Mouse (Mus musculus) cerebellum, adult (tissue): ENCODE measurements around the gene Dazap1.

Experiments used
- ATAC-seq: cut with Nextera tagmentation; 2 replicates; pipeline ENCODE4 v1.9.2; 2017; ENCODE audit warnings: mild to moderate bottlenecking, moderate library complexity, mixed read lengths; ENCODE audit not compliant: insufficient number of reproducible peaks, low FRiP score, low TSS enrichment

Dazap1 gene

DNA sequence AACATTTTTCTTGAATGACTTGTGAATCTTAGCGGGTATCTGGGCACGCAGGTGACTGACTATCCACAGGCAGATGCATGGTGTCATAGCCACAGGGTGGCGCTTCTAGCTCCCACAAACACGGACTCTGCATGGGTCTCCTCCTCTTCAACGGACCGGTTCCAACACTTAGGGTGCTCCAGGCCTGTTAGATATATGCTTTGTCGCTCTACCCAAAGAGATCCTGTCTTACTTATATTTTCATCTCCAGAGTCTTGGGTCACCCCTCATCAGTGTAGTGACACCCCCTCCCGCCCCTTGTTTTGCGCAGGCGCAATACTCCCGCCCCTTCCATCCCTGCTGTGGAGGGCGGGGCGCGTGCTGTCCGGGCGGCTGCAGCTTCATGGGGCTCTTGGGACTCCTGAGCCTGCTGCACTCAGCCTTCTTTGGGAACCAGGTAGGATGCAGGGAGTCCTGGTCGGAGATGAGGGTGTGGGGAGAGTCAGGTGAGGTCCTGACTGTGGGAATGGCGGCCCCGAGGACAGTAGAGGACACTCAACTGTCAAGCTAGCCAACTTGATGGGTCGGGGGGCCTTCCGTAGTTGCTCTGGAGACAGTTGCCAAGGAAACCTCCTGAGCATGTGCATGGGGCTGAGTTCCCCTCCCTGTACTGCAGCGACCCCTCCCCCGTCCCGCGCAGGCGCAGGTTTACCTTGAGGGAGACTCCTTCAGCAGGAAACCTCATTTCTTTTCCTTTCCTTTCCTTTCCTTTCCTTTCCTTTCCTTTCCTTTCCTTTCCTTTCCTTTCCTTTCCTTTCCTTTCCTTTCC lies 34.5 kb downstream of the Dazap1 start, which contains the start of gene Apc2:
Gene Apc2, plus strand, starts transcription at position 360 of the 808 bp plus-strand sequence.
- peak; percentile 14; the same call in 1 of the 2 replicates for ATAC-seq

DNA sequence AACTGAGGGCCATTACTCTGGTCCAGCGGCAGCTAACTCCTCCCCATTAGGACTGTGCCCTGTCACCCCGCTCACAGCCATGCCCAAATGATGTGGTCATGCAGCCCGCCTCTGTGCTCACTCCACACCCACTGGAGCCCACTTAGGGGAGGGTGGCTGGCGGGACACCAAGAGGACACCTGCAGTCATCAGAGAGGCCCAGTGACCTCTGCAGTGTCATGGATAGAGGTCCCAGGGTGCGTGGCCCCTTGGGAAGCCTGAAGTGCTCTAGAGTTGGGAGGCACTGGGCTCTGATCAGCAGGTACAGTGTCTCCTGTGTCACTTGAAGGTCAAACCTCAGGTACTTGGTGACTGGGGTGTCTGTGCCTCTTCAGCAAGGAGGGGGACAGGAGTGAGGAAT lies 35.5 kb downstream of the Dazap1 start:
- no peak for ATAC-seq

GRCm38 (mm10) chr10:80297526-80298133 lies 36.3 kb downstream of the Dazap1 start:
- no peak for ATAC-seq

GRCm38 (mm10) chr10:80298571-80299281 lies 37.4 kb downstream of the Dazap1 start:
- ATAC-seq = peak; percentile 83

GRCm38 (mm10) chr10:80299301-80299700 lies 38.0 kb downstream of the Dazap1 start:
- ATAC-seq = no peak

DNA sequence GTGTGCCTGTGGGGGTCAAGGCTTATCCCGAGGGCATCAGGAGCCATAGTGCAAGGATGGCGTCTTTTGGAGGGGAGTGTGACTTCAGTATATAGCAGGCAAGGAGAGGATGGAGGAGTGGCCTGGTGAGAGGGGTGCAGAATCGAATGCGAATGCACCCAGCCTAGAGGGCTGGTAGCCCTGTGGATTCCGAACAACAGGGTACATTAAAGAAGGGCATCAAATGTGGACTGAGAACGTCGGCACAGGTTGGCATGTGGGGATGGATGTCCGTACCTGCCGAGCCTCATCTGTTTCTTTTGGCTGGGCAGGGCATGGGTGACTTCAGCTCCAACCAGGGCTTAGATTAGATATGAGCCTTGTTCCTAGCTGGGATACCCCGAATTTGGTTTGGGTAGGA lies 38.5 kb downstream of the Dazap1 start:
- no peak for ATAC-seq

DNA sequence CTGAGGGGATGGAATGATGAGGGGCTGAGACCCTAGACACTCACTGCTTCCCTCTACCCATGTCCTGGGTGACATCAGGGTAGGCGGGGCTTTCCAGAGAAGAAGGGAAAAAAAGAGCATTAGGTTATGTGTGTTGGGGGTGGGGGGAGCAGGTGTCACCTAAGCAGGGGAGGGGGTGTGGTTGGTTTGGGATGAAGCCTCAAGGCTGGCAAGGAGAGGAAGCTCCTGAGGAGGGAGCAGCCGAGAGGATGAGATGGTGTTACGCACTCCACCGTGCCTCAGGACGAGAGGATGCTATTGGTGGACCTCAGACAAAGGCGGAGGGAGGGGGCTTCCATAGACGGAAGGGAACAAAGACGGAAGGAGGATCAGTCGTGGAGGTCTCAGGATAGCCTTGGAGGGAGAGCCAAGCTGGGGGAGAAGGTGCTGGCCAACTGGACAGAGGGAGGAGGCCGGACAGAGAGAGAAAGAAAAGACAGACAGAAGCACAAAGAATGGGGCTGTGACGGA lies 39.4 kb downstream of the Dazap1 start:
- no peak for ATAC-seq

DNA sequence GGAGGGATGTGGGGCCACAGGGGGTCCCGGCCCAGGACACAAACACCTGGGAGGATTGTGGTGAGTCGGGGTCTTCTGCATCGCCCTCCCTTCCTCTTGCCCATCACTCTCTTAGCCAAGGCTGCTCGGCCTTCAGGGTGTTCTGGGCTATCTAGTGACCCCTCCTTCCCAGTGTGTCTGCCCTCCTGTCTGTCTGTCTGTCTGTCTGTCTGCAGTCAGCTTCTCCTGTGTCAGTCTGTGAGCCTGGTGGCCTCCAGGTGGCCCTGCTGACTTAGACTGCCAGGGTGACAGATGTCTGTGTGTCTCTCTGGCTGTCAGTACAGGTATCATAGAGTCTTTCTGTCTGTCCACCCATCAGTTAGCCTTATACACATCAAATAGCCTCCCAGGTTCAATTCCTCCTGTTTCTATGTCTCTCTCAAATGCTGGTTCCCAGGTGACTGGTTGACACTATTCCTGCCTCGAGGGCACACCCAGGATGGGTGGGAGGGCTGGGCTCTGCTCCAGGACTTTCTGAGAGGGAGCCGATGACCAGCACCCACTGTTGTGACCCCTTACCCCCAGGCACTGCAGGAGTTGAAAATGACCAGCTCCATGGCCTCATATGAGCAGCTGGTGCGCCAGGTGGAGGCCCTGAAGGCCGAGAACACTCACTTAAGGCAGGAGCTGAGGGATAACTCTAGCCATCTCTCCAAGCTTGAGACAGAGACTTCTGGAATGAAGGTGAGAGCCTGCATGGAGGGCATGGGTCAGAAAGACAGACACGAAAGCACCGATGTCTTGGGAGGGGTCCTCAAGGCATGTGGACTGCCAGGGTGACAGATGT lies 40.2 kb downstream of the Dazap1 start:
- no peak for ATAC-seq

GRCm38 (mm10) chr10:80302082-80302355 lies 40.7 kb downstream of the Dazap1 start:
- ATAC-seq = no peak

GRCm38 (mm10) chr10:80302471-80302881 lies 41.2 kb downstream of the Dazap1 start:
- no peak; the same call in 1 of the 2 replicates for ATAC-seq

DNA sequence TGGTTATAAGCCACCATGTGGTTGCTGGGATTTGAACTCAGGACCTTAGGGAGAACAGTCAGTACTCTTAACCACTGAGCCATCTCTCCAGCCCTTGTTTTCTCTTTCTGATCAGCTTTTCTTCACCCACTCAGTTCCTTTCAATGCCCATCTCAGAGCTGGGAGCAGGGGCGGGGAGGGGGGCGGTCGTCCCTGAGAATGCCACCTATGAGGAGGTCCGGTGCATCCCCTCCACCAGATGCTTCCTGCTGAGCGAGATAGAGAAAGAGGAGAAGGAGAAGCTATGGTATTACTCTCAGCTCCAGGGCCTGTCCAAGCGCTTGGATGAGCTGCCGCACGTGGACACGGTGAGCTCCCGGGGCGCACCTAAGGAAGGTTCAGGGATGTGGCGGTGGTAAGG lies 43.2 kb downstream of the Dazap1 start:
- no peak for ATAC-seq

- no peak for ATAC-seq
These were observed 43.6 kb downstream of the Dazap1 start for GRCm38 (mm10) chr10:80304862-80305261.

- ATAC-seq = no peak
These were observed 50.3 kb downstream of the Dazap1 start for GRCm38 (mm10) chr10:80311560-80311959.

DNA sequence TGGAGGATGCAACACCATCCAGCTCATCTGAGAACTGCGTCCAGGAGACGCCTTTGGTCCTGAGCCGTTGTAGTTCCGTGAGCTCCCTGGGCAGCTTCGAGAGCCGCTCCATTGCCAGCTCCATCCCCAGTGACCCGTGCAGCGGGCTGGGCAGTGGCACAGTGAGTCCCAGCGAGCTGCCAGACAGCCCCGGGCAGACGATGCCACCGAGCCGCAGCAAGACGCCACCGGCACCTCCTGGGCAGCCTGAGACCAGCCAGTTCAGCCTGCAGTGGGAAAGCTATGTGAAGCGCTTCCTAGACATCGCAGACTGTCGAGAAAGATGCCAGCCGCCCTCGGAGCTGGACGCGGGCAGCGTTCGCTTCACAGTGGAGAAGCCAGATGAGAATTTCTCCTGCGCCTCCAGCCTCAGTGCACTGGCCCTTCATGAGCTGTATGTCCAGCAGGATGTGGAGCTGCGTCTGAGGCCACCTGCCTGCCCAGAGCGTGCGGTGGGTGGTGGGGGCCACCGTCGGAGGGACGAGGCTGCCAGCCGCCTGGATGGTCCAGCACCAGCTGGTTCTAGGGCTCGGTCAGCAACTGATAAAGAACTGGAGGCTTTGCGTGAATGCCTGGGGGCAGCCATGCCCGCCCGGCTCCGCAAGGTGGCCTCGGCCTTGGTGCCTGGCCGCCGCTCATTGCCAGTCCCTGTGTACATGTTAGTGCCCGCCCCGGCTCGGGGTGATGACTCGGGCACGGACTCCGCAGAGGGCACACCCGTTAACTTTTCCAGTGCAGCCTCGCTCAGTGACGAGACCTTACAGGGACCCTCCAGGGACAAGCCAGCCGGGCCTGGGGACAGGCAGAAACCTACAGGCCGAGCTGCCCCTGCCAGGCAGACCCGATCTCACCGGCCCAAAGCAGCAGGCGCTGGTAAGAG lies 51.6 kb downstream of the Dazap1 start:
- ATAC-seq = no peak

DNA sequence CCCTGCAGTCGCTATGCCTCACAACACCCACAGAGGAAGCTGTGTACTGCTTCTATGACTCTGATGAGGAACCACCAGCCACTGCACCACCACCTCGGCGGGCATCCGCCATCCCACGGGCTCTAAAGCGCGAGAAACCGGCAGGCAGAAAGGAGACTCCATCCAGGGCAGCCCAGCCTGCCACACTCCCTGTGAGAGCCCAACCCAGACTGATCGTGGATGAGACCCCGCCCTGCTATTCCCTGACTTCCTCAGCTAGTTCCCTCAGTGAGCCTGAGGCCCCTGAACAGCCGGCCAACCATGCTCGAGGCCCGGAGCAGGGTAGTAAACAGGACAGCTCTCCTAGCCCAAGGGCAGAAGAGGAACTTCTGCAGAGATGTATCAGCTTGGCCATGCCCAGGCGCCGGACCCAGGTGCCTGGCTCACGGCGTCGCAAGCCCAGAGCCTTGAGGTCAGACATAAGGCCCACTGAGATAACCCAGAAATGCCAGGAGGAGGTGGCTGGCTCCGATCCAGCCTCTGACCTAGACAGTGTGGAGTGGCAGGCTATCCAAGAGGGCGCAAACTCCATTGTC lies 52.4 kb downstream of the Dazap1 start:
- ATAC-seq = no peak; the same call in 1 of the 2 replicates

- no peak for ATAC-seq
These were observed 53.3 kb downstream of the Dazap1 start for GRCm38 (mm10) chr10:80314494-80315001.

- ATAC-seq = no peak
These were observed 54.0 kb downstream of the Dazap1 start for GRCm38 (mm10) chr10:80315315-80315714.

GRCm38 (mm10) chr10:80316359-80316781 lies 55.1 kb downstream of the Dazap1 start:
- no peak for ATAC-seq

- ATAC-seq = no peak
These were observed 55.7 kb downstream of the Dazap1 start for GRCm38 (mm10) chr10:80317011-80317410.
